Mouse (Mus musculus) liver, embryonic 12.5 days (tissue): ENCODE measurements around the gene Pnpt1. TPM values are rescaled to one million over a fixed set of nuclear protein-coding genes. Genes with fewer than 3 reads are reported as not detected.

Source experiments
- ATAC-seq: fragments of 200-750 bp; cut with Nextera tagmentation; 2 replicates; pipeline ENCODE4 v1.8.0; 2017; ENCODE audit warnings: moderate number of reproducible peaks, mild to moderate bottlenecking, moderate library complexity
- H3K27ac ChIP-seq: fragments of 300-500 bp; sonication (generic); 2 replicates; pipeline ENCODE4 v1.5.1; 2016; ENCODE audit warnings: mild to moderate bottlenecking
- H3K27me3 ChIP-seq: fragments of 300-500 bp; sonication (generic); replicated peaks from 2 replicates; pipeline ENCODE4 v1.6.1; 2016; ENCODE audit warnings: mild to moderate bottlenecking, moderate library complexity
- H3K36me3 ChIP-seq: fragments of 300-500 bp; sonication (generic); 2 replicates; pipeline ENCODE4 v1.6.1; 2016; ENCODE audit warnings: mild to moderate bottlenecking, moderate library complexity
- H3K4me1 ChIP-seq: fragments of 300-500 bp; sonication (generic); 2 replicates; pipeline ENCODE4 v1.6.1; 2016
- H3K4me2 ChIP-seq: fragments of 300-500 bp; sonication (generic); 2 replicates; pipeline ENCODE4 v1.6.1; 2016; ENCODE audit warnings: mild to moderate bottlenecking, moderate library complexity
- H3K4me3 ChIP-seq: fragments of 300-500 bp; sonication (generic); 2 replicates; pipeline ENCODE4 v1.5.1; 2016; ENCODE audit warnings: mild to moderate bottlenecking, moderate library complexity
- H3K9ac ChIP-seq: fragments of 300-500 bp; sonication (generic); 2 replicates; pipeline ENCODE4 v1.6.1; 2016; ENCODE audit warnings: mild to moderate bottlenecking, moderate library complexity
- H3K9me3 ChIP-seq: fragments of 300-500 bp; sonication (generic); replicated peaks from 2 replicates; pipeline ENCODE4 v1.6.1; 2016; ENCODE audit warnings: mild to moderate bottlenecking, moderate library complexity
- WGBS: fragments of 180-500 bp; shearing (Covaris S2); methylation state at CpG from one replicate; pipeline ENCODE4 v1.1.7; 2016; ENCODE audit not compliant: insufficient replicate concordance; 5-methylcytosine and 5-hydroxymethylcytosine counted together
- polyA plus RNA-seq: library from polyadenylated mRNA; unstranded; fragments of >200 nt; fragmentation: Nextera tagmentation; extraction: Ambion mirVana; gene quantifications from 2 replicates; pipeline ENCODE4 v1.2.1, GENCODE M21; 2016

Pnpt1 gene
- polyA plus RNA-seq, result 43.9 and 44.5 TPM in 2 replicates

GRCm38 (mm10) chr11:29130385-29131355 lies at the start of gene Pnpt1:
Gene Pnpt1 (plus strand): TSS chr11:29130744.
- Histone ChIP-seq H3K9ac (peak within 1 kb of the TSS; percentile 83), H3K9me3 (no peaks in the 10 kb centered on the region), H3K36me3 (peaks cover 19% of the 10 kb centered on the region), H3K27me3 (no peaks in the 10 kb centered on the region), H3K27ac (peak within 1 kb of the TSS; percentile 59), H3K4me2 (peak within 1 kb of the TSS; percentile 82), H3K4me3 (peak within 1 kb of the TSS; percentile 84), H3K4me1 (peaks cover 13% of the 10 kb centered on the region; the same call in 1 of the 2 replicates)
- 3% methylated on average over 50 of the region's 50 CpGs for WGBS
- ATAC-seq, result peak; percentile 100

- H3K4me2 ChIP-seq, result no peak overlapping the region
- no peaks in the 10 kb centered on the region for H3K4me1 ChIP-seq
- H3K9me3 ChIP-seq, result no peaks in the 10 kb centered on the region
- no peaks in the 10 kb centered on the region for H3K27me3 ChIP-seq
- 76% methylated on average over 2 of the region's 2 CpGs for WGBS
- no peak overlapping the region for H3K4me3 ChIP-seq
- H3K36me3 ChIP-seq, result no peaks in the 10 kb centered on the region
- H3K9ac ChIP-seq, result no peak overlapping the region
- H3K27ac ChIP-seq, result no peak overlapping the region
- no peak for ATAC-seq
These were observed 38.1 kb upstream of the Pnpt1 start for GRCm38 (mm10) chr11:29092403-29092802.

- ATAC-seq, result no peak
- no peak overlapping the region for H3K9ac ChIP-seq
- H3K4me3 ChIP-seq, result no peak overlapping the region
- no peaks in the 10 kb centered on the region for H3K4me1 ChIP-seq
- no peaks in the 10 kb centered on the region for H3K36me3 ChIP-seq
- H3K9me3 ChIP-seq, result no peaks in the 10 kb centered on the region
- H3K27me3 ChIP-seq, result no peaks in the 10 kb centered on the region
- 60% methylated on average over 2 of the region's 2 CpGs for WGBS
- no peak overlapping the region for H3K4me2 ChIP-seq
- H3K27ac ChIP-seq, result no peak overlapping the region
These were observed 31.6 kb upstream of the Pnpt1 start for GRCm38 (mm10) chr11:29098926-29099325.

GRCm38 (mm10) chr11:29129862-29130384 lies 621 bp upstream of the Pnpt1 start:
- H3K4me3 ChIP-seq, result peak overlapping the region; percentile 84
- no peak overlapping the region for H3K27ac ChIP-seq
- WGBS, result 54% methylated on average over 11 of the region's 11 CpGs
- H3K9ac ChIP-seq, result peak overlapping the region; percentile 83
- H3K27me3 ChIP-seq, result no peaks in the 10 kb centered on the region
- H3K4me1 ChIP-seq, result peaks cover 13% of the 10 kb centered on the region; the same call in 1 of the 2 replicates
- H3K36me3 ChIP-seq, result peaks cover 16% of the 10 kb centered on the region
- peak; percentile 25 for ATAC-seq
- no peaks in the 10 kb centered on the region for H3K9me3 ChIP-seq
- H3K4me2 ChIP-seq, result peak overlapping the region; percentile 82

GRCm38 (mm10) chr11:29140671-29141070 lies 10.1 kb downstream of the Pnpt1 start:
- Histone ChIP-seq H3K9ac (no peak overlapping the region), H3K4me2 (no peak overlapping the region), H3K9me3 (no peaks in the 10 kb centered on the region), H3K27ac (no peak overlapping the region), H3K27me3 (no peaks in the 10 kb centered on the region), H3K36me3 (peaks cover 67% of the 10 kb centered on the region), H3K4me3 (no peak overlapping the region), H3K4me1 (no peaks in the 10 kb centered on the region)
- no peak for ATAC-seq
- WGBS, result 71% methylated on average over 1 of the region's 1 CpGs

- H3K9ac ChIP-seq, result no peak overlapping the region
These were observed 18.4 kb downstream of the Pnpt1 start for GRCm38 (mm10) chr11:29148901-29149300.

GRCm38 (mm10) chr11:29163569-29163968 lies 33.0 kb downstream of the Pnpt1 start:
- Histone ChIP-seq H3K36me3 (peaks cover 36% of the 10 kb centered on the region), H3K9ac (no peak overlapping the region), H3K27me3 (no peaks in the 10 kb centered on the region), H3K4me3 (no peak overlapping the region), H3K27ac (no peak overlapping the region), H3K9me3 (no peaks in the 10 kb centered on the region), H3K4me1 (peaks cover 6% of the 10 kb centered on the region; the same call in 1 of the 2 replicates), H3K4me2 (no peak overlapping the region)
- 77% methylated on average over 4 of the region's 4 CpGs for WGBS
- no peak for ATAC-seq

More at GRCm38 (mm10) chr11:29148901-29149300, 18.4 kb downstream of the Pnpt1 start:
- H3K4me3 ChIP-seq, result no peak overlapping the region
- peaks cover 64% of the 10 kb centered on the region for H3K36me3 ChIP-seq
- no peaks in the 10 kb centered on the region for H3K27me3 ChIP-seq
- H3K27ac ChIP-seq, result no peak overlapping the region
- no peak for ATAC-seq
- no peaks in the 10 kb centered on the region for H3K4me1 ChIP-seq
- 82% methylated on average over 2 of the region's 2 CpGs for WGBS
- no peak overlapping the region for H3K4me2 ChIP-seq
- H3K9me3 ChIP-seq, result no peaks in the 10 kb centered on the region

GRCm38 (mm10) chr11:29171959-29172391 lies 41.4 kb downstream of the Pnpt1 start:
- H3K4me3 ChIP-seq, result peak overlapping the region; percentile 88
- ATAC-seq, result peak; percentile 11
- H3K9ac ChIP-seq, result peak overlapping the region; percentile 97
- no peaks in the 10 kb centered on the region for H3K27me3 ChIP-seq
- peaks cover 26% of the 10 kb centered on the region for H3K4me1 ChIP-seq
- no peaks in the 10 kb centered on the region for H3K9me3 ChIP-seq
- peak overlapping the region; percentile 97 for H3K27ac ChIP-seq
- peak overlapping the region; percentile 90 for H3K4me2 ChIP-seq
- WGBS, result under 1% methylated on average over 34 of the region's 34 CpGs
- no peaks in the 10 kb centered on the region for H3K36me3 ChIP-seq

- ATAC-seq, result peak; percentile 94
- Histone ChIP-seq H3K9ac (peak within 1 kb of the TSS; percentile 97), H3K4me3 (peak within 1 kb of the TSS; percentile 88), H3K36me3 (no peaks in the 10 kb centered on the region), H3K4me1 (peaks cover 22% of the 10 kb centered on the region), H3K9me3 (no peaks in the 10 kb centered on the region), H3K27me3 (no peaks in the 10 kb centered on the region), H3K4me2 (peak within 1 kb of the TSS; percentile 90), H3K27ac (peak within 1 kb of the TSS; percentile 97)
- under 1% methylated on average over 50 of the region's 50 CpGs for WGBS
These were observed 42.1 kb downstream of the Pnpt1 start, which contains the start of gene Ppp4r3b for GRCm38 (mm10) chr11:29172563-29173124. Gene Ppp4r3b (plus strand): TSS chr11:29172890.

- ATAC-seq, result peak; percentile 72
- Histone ChIP-seq H3K9me3 (no peaks in the 10 kb centered on the region), H3K27ac (peak overlapping the region; percentile 97), H3K4me2 (peak overlapping the region; percentile 90), H3K4me3 (peak overlapping the region; percentile 88), H3K4me1 (peaks cover 20% of the 10 kb centered on the region), H3K36me3 (no peaks in the 10 kb centered on the region; the same call in 1 of the 2 replicates), H3K27me3 (no peaks in the 10 kb centered on the region), H3K9ac (peak overlapping the region; percentile 97)
- WGBS, result 2% methylated on average over 38 of the region's 38 CpGs
These were observed 42.6 kb downstream of the Pnpt1 start for GRCm38 (mm10) chr11:29173125-29173631.

- no peaks in the 10 kb centered on the region for H3K27me3 ChIP-seq
- peaks cover 20% of the 10 kb centered on the region for H3K4me1 ChIP-seq
- H3K36me3 ChIP-seq, result peaks cover 6% of the 10 kb centered on the region
- peak; percentile 14; the same call in 1 of the 2 replicates for ATAC-seq
- peak overlapping the region; percentile 90 for H3K4me2 ChIP-seq
- H3K9me3 ChIP-seq, result no peaks in the 10 kb centered on the region
- 3% methylated on average over 13 of the region's 13 CpGs for WGBS
- peak overlapping the region; percentile 88 for H3K4me3 ChIP-seq
- peak overlapping the region; percentile 97 for H3K9ac ChIP-seq
- H3K27ac ChIP-seq, result peak overlapping the region; percentile 97
These were observed 43.3 kb downstream of the Pnpt1 start for GRCm38 (mm10) chr11:29173706-29174436.
